Mouse (Mus musculus): ENCODE measurements around the gene Cdip1. TPM values are rescaled to one million over a fixed set of nuclear protein-coding genes. Genes with fewer than 3 reads are reported as not detected.

The Cdip1 gene
- polyA plus RNA-seq, 1 experiment from 2014 or later: 85.8 TPM

DNA sequence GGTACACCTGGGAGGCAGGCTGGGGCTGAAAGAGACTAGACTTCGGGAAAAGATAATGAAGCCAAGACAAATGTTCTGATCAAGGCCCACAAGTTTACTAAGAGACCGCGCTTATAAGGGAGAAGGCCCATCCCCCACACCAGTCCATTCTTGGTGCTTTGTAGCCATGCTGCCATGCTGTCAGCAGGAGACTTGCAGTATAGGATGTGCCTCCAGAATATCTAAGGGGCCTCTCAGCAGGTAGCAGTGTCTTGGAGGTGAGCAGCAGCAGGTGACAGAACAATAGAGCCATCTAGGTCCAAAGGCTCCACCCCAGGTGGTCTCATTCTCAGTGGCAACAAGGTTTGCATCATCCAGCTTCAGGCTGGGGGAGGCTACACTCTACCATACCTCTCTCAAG is 28.3 kb upstream of the Cdip1 start:
- Histone ChIP-seq H3K4me2 (no peak overlapping the region), H3K36me3 (ENCODE audit: control insufficient read depth, insufficient read depth, low read length) (no peaks in the 10 kb centered on the region), H3K9ac (ENCODE audit: low read length) (no peak overlapping the region), H3K4me1 (ENCODE audit: control insufficient read depth, insufficient read depth, low read length) (no peaks in the 10 kb centered on the region), H3K27me3 (ENCODE audit: control insufficient read depth, insufficient read depth, low read length) (no peaks in the 10 kb centered on the region), H3K4me3 (ENCODE audit: low read depth, low read length) (no peak overlapping the region), H3K27ac (ENCODE audit: low read depth, low read length) (no peak overlapping the region), H3K9me3 (ENCODE audit: control insufficient read depth, low read length) (no peaks in the 10 kb centered on the region; the same call in 1 of the 2 replicates)
- 86% methylated on average over 3 of the region's 3 CpGs for WGBS
- no peak for ATAC-seq (ENCODE audit: low FRiP score)
- DNase-seq (ENCODE audit: low spot score, missing footprints): no peak

DNA sequence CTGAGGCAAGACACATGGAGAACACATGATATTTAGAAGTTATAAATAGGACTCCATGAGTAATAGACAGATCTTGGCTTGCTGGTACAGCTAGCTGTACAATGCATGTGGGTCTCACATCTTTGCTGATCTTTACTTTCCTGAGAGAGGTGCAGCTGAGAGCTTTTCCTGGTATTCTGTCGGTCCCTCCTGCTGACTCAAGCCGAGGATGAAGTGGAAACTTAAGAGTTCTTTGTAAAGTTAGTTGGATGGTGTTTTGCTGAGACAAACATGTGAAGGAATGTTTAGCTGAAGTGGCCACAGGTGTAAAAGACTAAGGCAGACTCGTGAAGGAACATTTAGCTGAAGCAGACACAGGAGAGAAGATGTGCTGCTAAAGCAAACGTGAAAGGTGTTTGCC is 6.5 kb upstream of the Cdip1 start:
- no peak overlapping the region for H3K9ac ChIP-seq (ENCODE audit: low read length)
- H3K27me3 ChIP-seq (ENCODE audit: control insufficient read depth, insufficient read depth, low read length): no peaks in the 10 kb centered on the region
- H3K4me2 ChIP-seq: no peak overlapping the region
- no peaks in the 10 kb centered on the region for H3K36me3 ChIP-seq (ENCODE audit: control insufficient read depth, insufficient read depth, low read length)
- no peaks in the 10 kb centered on the region for H3K9me3 ChIP-seq (ENCODE audit: control insufficient read depth, low read length)
- ATAC-seq (ENCODE audit: low FRiP score) (no peak), DNase-seq (ENCODE audit: low spot score, missing footprints) (no peak)
- H3K4me3 ChIP-seq (ENCODE audit: low read depth, low read length): no peak overlapping the region
- WGBS: 87% methylated on average over 4 of the region's 4 CpGs
- no peaks in the 10 kb centered on the region for H3K4me1 ChIP-seq (ENCODE audit: control insufficient read depth, insufficient read depth, low read length)
- H3K27ac ChIP-seq (ENCODE audit: low read depth, low read length): no peak overlapping the region

DNA sequence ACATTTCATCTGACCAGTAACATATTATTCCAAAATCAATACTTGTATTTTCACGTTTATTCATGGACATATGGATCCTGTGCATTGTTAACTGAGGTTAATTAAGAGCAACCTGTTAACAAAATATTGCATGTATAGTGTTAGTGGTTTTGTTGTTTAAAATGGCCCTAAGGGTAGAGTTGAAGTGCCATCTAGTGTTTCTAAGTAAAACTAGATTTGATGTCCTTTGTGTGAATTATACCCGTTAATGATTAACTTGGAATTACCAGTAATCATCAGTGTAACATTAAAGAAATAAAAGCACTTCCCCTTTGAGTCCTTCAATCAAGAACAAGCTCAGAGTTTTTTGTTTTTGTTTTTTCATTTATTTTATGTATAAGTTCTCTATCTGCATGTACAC is 1.2 kb upstream of the Cdip1 start:
- ATAC-seq (ENCODE audit: low FRiP score): no peak
- no peak overlapping the region for H3K9ac ChIP-seq (ENCODE audit: low read length)
- H3K4me2 ChIP-seq: no peak overlapping the region
- DNase-seq (ENCODE audit: low spot score, missing footprints): no peak
- no peaks in the 10 kb centered on the region for H3K36me3 ChIP-seq (ENCODE audit: control insufficient read depth, insufficient read depth, low read length)
- H3K27ac ChIP-seq (ENCODE audit: low read depth, low read length): no peak overlapping the region
- 74% methylated on average over 2 of the region's 2 CpGs for WGBS
- H3K4me1 ChIP-seq (ENCODE audit: control insufficient read depth, insufficient read depth, low read length): peaks cover 16% of the 10 kb centered on the region
- H3K9me3 ChIP-seq (ENCODE audit: control insufficient read depth, low read length): no peaks in the 10 kb centered on the region
- no peak overlapping the region for H3K4me3 ChIP-seq (ENCODE audit: low read depth, low read length)
- H3K27me3 ChIP-seq (ENCODE audit: control insufficient read depth, insufficient read depth, low read length): no peaks in the 10 kb centered on the region

- no peaks in the 10 kb centered on the region for H3K9me3 ChIP-seq (ENCODE audit: control insufficient read depth, low read length)
- no peaks in the 10 kb centered on the region for H3K36me3 ChIP-seq (ENCODE audit: control insufficient read depth, insufficient read depth, low read length)
- WGBS: under 1% methylated on average over 29 of the region's 29 CpGs
- H3K9ac ChIP-seq (ENCODE audit: low read length): peak overlapping the region; percentile 87
- ATAC-seq (ENCODE audit: low FRiP score): peak; percentile 74
- peak overlapping the region; percentile 73 for H3K4me2 ChIP-seq
- no peak overlapping the region for H3K27ac ChIP-seq (ENCODE audit: low read depth, low read length)
- H3K4me1 ChIP-seq (ENCODE audit: control insufficient read depth, insufficient read depth, low read length): peaks cover 16% of the 10 kb centered on the region
- no peaks in the 10 kb centered on the region for H3K27me3 ChIP-seq (ENCODE audit: control insufficient read depth, insufficient read depth, low read length)
- DNase-seq (ENCODE audit: low spot score, missing footprints): no peak
- H3K4me3 ChIP-seq (ENCODE audit: low read depth, low read length): peak overlapping the region; percentile 65
These were observed 752 bp downstream of the Cdip1 start for GRCm38 (mm10) chr16:4789311-4789768.

DNA sequence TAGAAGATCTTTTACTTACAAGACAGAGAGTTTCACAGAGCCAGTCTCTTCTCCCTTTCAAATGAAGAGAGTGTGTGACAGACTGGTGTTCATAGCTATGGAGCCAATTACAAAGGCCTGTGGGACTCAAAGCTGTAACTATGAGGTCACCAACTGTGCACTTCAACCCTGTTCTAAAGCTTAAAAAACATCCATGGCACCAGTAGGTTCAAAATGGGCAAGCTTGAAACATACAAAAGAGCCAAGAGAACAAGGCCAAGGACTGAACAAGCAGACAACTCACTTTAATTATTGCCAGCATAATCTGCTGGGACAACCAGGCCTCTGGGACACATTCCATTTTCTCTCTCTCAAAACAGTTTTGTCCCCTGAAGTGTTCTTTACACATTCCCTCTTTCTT is 1.9 kb downstream of the Cdip1 start:
- Histone ChIP-seq H3K27ac (ENCODE audit: low read depth, low read length) (no peak overlapping the region), H3K4me1 (ENCODE audit: control insufficient read depth, insufficient read depth, low read length) (peaks cover 16% of the 10 kb centered on the region), H3K4me2 (peak overlapping the region; percentile 73), H3K9ac (ENCODE audit: low read length) (no peak overlapping the region), H3K27me3 (ENCODE audit: control insufficient read depth, insufficient read depth, low read length) (no peaks in the 10 kb centered on the region), H3K9me3 (ENCODE audit: control insufficient read depth, low read length) (no peaks in the 10 kb centered on the region), H3K4me3 (ENCODE audit: low read depth, low read length) (no peak overlapping the region), H3K36me3 (ENCODE audit: control insufficient read depth, insufficient read depth, low read length) (no peaks in the 10 kb centered on the region; the same call in 1 of the 2 replicates)
- DNase-seq (ENCODE audit: low spot score, missing footprints) (no peak), ATAC-seq (ENCODE audit: low FRiP score) (no peak)

DNA sequence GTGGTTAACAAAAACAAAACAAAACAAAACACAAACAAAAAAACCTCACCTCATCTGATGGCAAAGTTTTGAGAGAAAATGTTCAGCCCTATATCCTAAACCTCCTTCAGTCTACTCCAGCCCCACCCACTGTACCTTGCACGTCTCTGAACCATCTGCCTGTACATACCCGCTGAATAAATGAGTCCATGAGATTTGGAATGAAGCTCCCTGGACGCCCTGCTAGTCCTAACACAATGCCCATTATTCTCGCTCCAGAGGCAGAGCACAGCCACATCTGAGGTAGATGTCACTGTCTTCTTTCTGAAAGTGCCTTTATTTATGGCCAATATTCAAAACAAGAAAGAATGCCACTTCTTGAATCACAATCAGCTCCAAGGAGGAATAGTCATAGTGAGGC is 4.4 kb downstream of the Cdip1 start:
- H3K9me3 ChIP-seq (ENCODE audit: control insufficient read depth, low read length): no peaks in the 10 kb centered on the region
- H3K4me3 ChIP-seq (ENCODE audit: low read depth, low read length): no peak overlapping the region
- H3K36me3 ChIP-seq (ENCODE audit: control insufficient read depth, insufficient read depth, low read length): no peaks in the 10 kb centered on the region; the same call in 1 of the 2 replicates
- 64% methylated on average over 4 of the region's 4 CpGs for WGBS
- no peak overlapping the region for H3K4me2 ChIP-seq
- H3K27ac ChIP-seq (ENCODE audit: low read depth, low read length): no peak overlapping the region
- no peaks in the 10 kb centered on the region for H3K27me3 ChIP-seq (ENCODE audit: control insufficient read depth, insufficient read depth, low read length)
- no peak overlapping the region for H3K9ac ChIP-seq (ENCODE audit: low read length)
- ATAC-seq (ENCODE audit: low FRiP score) (no peak), DNase-seq (ENCODE audit: low spot score, missing footprints) (no peak)
- H3K4me1 ChIP-seq (ENCODE audit: control insufficient read depth, insufficient read depth, low read length): peaks cover 16% of the 10 kb centered on the region

GRCm38 (mm10) chr16:4782515-4782914 is 7.6 kb downstream of the Cdip1 start:
- Histone ChIP-seq H3K4me1 (ENCODE audit: control insufficient read depth, insufficient read depth, low read length) (peaks cover 1% of the 10 kb centered on the region; the same call in 1 of the 2 replicates), H3K4me2 (no peak overlapping the region), H3K9me3 (ENCODE audit: control insufficient read depth, low read length) (no peaks in the 10 kb centered on the region), H3K4me3 (ENCODE audit: low read depth, low read length) (no peak overlapping the region), H3K36me3 (ENCODE audit: control insufficient read depth, insufficient read depth, low read length) (no peaks in the 10 kb centered on the region; the same call in 1 of the 2 replicates), H3K27ac (ENCODE audit: low read depth, low read length) (no peak overlapping the region), H3K27me3 (ENCODE audit: control insufficient read depth, insufficient read depth, low read length) (no peaks in the 10 kb centered on the region), H3K9ac (ENCODE audit: low read length) (no peak overlapping the region)
- DNase-seq (ENCODE audit: low spot score, missing footprints) (no peak), ATAC-seq (ENCODE audit: low FRiP score) (no peak)

DNA sequence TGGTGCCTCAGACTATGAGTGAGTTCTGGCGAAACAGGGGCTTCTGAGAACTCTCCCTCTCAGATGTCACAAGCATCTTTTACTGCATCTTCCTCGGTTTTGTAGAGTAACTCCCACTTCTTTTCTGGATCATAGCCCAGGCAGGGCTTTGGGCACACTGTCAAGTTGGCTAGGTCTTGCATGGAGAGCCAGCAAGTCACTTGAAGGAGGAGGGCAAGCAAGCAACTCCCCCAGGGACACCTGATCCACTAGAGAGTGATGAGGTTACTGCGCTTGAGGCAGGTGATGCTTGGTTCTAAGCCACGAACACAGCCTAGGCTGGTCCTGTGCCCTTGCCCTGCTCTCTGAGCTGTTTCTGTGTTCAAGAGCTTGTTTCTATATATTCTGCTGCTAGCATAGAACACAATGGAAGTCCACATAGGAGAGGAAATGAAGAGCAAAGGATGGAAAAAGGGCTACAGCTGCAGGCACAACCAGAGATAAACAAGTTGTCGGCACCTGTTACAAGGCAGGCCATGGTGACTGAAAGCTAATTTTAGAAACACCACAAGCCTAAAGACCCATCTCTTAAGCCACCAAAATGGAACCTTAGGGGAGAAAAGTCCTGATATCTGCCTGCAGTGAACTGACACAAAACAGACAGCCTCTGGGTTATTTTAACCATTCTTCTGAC is 8.4 kb downstream of the Cdip1 start:
- no peak overlapping the region for H3K4me2 ChIP-seq
- H3K27me3 ChIP-seq (ENCODE audit: control insufficient read depth, insufficient read depth, low read length): no peaks in the 10 kb centered on the region
- no peaks in the 10 kb centered on the region; the same call in 1 of the 2 replicates for H3K36me3 ChIP-seq (ENCODE audit: control insufficient read depth, insufficient read depth, low read length)
- DNase-seq (ENCODE audit: low spot score, missing footprints): no peak
- WGBS: 97% methylated on average over 5 of the region's 5 CpGs
- no peak overlapping the region for H3K27ac ChIP-seq (ENCODE audit: low read depth, low read length)
- no peak overlapping the region for H3K4me3 ChIP-seq (ENCODE audit: low read depth, low read length)
- ATAC-seq (ENCODE audit: low FRiP score): no peak
- no peaks in the 10 kb centered on the region for H3K4me1 ChIP-seq (ENCODE audit: control insufficient read depth, insufficient read depth, low read length)
- H3K9me3 ChIP-seq (ENCODE audit: control insufficient read depth, low read length): no peaks in the 10 kb centered on the region
- H3K9ac ChIP-seq (ENCODE audit: low read length): no peak overlapping the region

GRCm38 (mm10) chr16:4778940-4779339 is 11.2 kb downstream of the Cdip1 start:
- no peak for DNase-seq (ENCODE audit: low spot score, missing footprints)
- no peak overlapping the region for H3K4me3 ChIP-seq (ENCODE audit: low read depth, low read length)
- ATAC-seq (ENCODE audit: low FRiP score): no peak
- WGBS: 92% methylated on average over 4 of the region's 4 CpGs
- no peak overlapping the region for H3K27ac ChIP-seq (ENCODE audit: low read depth, low read length)
- H3K9me3 ChIP-seq (ENCODE audit: control insufficient read depth, low read length): no peaks in the 10 kb centered on the region
- no peak overlapping the region for H3K9ac ChIP-seq (ENCODE audit: low read length)
- no peaks in the 10 kb centered on the region for H3K4me1 ChIP-seq (ENCODE audit: control insufficient read depth, insufficient read depth, low read length)
- no peak overlapping the region for H3K4me2 ChIP-seq
- H3K27me3 ChIP-seq (ENCODE audit: control insufficient read depth, insufficient read depth, low read length): no peaks in the 10 kb centered on the region
- no peaks in the 10 kb centered on the region; the same call in 1 of the 2 replicates for H3K36me3 ChIP-seq (ENCODE audit: control insufficient read depth, insufficient read depth, low read length)

All from midbrain, embryonic 11.5 days (tissue).